20 mouse cellular contexts compared by ENCODE assay signal in the genomic region with DNA sequence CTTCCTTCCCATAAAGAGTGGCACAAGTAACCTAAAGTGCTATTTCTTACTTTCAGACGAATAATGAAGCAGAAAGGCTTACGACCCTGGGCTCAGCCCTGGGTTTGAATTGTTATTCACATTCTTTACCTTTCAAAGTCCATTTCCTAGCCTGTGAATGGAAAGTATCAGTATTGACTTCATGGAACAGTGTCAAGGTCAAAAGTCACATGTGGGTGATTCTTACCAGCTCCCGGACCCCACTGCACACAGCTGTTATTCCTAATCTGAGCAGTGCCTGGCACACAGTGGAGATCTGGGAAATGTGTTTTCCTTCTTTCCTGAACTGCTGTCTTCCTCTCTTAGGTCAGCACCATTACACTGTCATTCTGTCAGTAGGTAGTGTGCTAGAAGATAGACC.
DNase-seq lines count a peak whose midpoint lies in the region; ATAC-seq and TF ChIP-seq lines count a peak whose summit lies in the region.
"Had no signal": no experiment of that assay in that cellular context is flagged by ENCODE, and none has a peak within 500 bp of the region (broad histone marks: within the 10 kb centered on the region; RNA-seq: fewer than 3 reads in every experiment).

No protein-coding gene starts in this region.

- peak; percentile 66 for DNase-seq in kidney, adult 9 months
- DNase-seq in embryo, embryonic 10 days (ENCODE audit: low spot score): peak; percentile 48
- peak; percentile 33 for DNase-seq in embryonic facial prominence, embryonic 11.5 days (ENCODE audit: low spot score)
- peak; percentile 21 for DNase-seq in liver, postnatal 0 days
- no peak for DNase-seq in thymus, adult 2 months
- no peak for DNase-seq in left cerebral cortex, adult 8-10 months (ENCODE audit: low spot score in 2 of 2)
- DNase-seq in heart, adult 2 months: no peak
- DNase-seq: adrenal gland, postnatal 10 days; cerebellum, adult 11-12 months; cerebellum, postnatal 36 days; heart, postnatal 4 days; left cerebral cortex, postnatal 4 days; lung, adult 2 months; right cerebral cortex, postnatal 14 days; thymus, postnatal 36 days had no signal

- 63% methylated on average over 3 of the region's 3 CpGs for WGBS in kidney, embryonic 14.5 days
- WGBS in embryonic facial prominence, embryonic 11.5 days: 15% methylated on average over 3 of the region's 3 CpGs
- WGBS in liver, postnatal 0 days (ENCODE audit: insufficient replicate concordance): 44% methylated on average over 3 of the region's 3 CpGs
- 97% methylated on average over 3 of the region's 3 CpGs for WGBS in thymus, adult 2 months
- 29% methylated on average over 3 of the region's 3 CpGs for WGBS in heart, adult 2 months

- no peak overlapping the region for H3K27ac ChIP-seq in kidney, embryonic 14.5 days (ENCODE audit: low read depth, low read length)
- no peak overlapping the region for H3K27ac ChIP-seq in embryonic facial prominence, embryonic 11.5 days (replicated peaks; ENCODE audit: low read depth, low read length)
- H3K27ac ChIP-seq in liver, postnatal 0 days (ENCODE audit: low read depth): peak overlapping the region; percentile 87
- no peak overlapping the region for H3K27ac ChIP-seq in thymus, adult 2 months (ENCODE audit: control insufficient read depth, insufficient read depth, low read length)
- no peak overlapping the region for H3K27ac ChIP-seq in heart, adult 2 months
- H3K27ac ChIP-seq: embryonic facial prominence, embryonic 15.5 days; heart, embryonic 13.5 days; macrophage; midbrain, embryonic 12.5 days had no signal

- no peak for ATAC-seq in kidney, embryonic 14.5 days (ENCODE audit: low FRiP score, low TSS enrichment)
- ATAC-seq in embryonic facial prominence, embryonic 11.5 days (replicated peaks; ENCODE audit: insufficient number of reproducible peaks, low FRiP score, low TSS enrichment, low read depth): no peak
- peak; percentile 73 for ATAC-seq in liver, postnatal 0 days

- no peaks in the 10 kb centered on the region for H3K36me3 ChIP-seq in kidney, embryonic 14.5 days (ENCODE audit: control insufficient read depth, insufficient read depth, low read length)
- H3K36me3 ChIP-seq in embryonic facial prominence, embryonic 11.5 days (replicated peaks; ENCODE audit: control insufficient read depth, insufficient read depth, low read depth, low read length): no peaks in the 10 kb centered on the region
- H3K36me3 ChIP-seq in liver, postnatal 0 days (replicated peaks; ENCODE audit: insufficient read depth, low read length): no peaks in the 10 kb centered on the region
- H3K36me3 ChIP-seq in thymus, adult 2 months (ENCODE audit: control insufficient read depth, insufficient read depth, low read length): no peaks in the 10 kb centered on the region
- no peaks in the 10 kb centered on the region for H3K36me3 ChIP-seq in heart, adult 2 months (ENCODE audit: control insufficient read depth, insufficient read depth, low read length)
- H3K36me3 ChIP-seq: embryonic facial prominence, embryonic 15.5 days; heart, embryonic 13.5 days; midbrain, embryonic 12.5 days had no signal

- H3K4me3 ChIP-seq in kidney, embryonic 14.5 days (ENCODE audit: low read length): no peak overlapping the region
- no peak overlapping the region for H3K4me3 ChIP-seq in embryonic facial prominence, embryonic 11.5 days (ENCODE audit: low read depth, low read length)
- no peak overlapping the region for H3K4me3 ChIP-seq in liver, postnatal 0 days (ENCODE audit: low read depth, low read length)
- H3K4me3 ChIP-seq in thymus, adult 2 months (ENCODE audit: control insufficient read depth, insufficient read depth, low read length): no peak overlapping the region
- H3K4me3 ChIP-seq in heart, adult 2 months: no peak overlapping the region
- H3K4me3 ChIP-seq: embryonic facial prominence, embryonic 15.5 days; heart, embryonic 13.5 days; midbrain, embryonic 12.5 days had no signal

- no peaks in the 10 kb centered on the region for H3K27me3 ChIP-seq in kidney, embryonic 14.5 days (ENCODE audit: control insufficient read depth, insufficient read depth, low read length)
- no peaks in the 10 kb centered on the region for H3K27me3 ChIP-seq in embryonic facial prominence, embryonic 11.5 days (ENCODE audit: control insufficient read depth, insufficient read depth, low read length)
- no peaks in the 10 kb centered on the region for H3K27me3 ChIP-seq in liver, postnatal 0 days (ENCODE audit: insufficient read depth, low read length)
- no peaks in the 10 kb centered on the region for H3K27me3 ChIP-seq in thymus, adult 2 months (ENCODE audit: control insufficient read depth, insufficient read depth, low read length)
- H3K27me3 ChIP-seq in heart, adult 2 months (ENCODE audit: control insufficient read depth, insufficient read depth, low read length): no peaks in the 10 kb centered on the region
- H3K27me3 ChIP-seq: embryonic facial prominence, embryonic 15.5 days; heart, embryonic 13.5 days; midbrain, embryonic 12.5 days had no signal

- H3K9me3 ChIP-seq in kidney, embryonic 14.5 days (ENCODE audit: control insufficient read depth, low read length): no peaks in the 10 kb centered on the region
- no peaks in the 10 kb centered on the region for H3K9me3 ChIP-seq in embryonic facial prominence, embryonic 11.5 days (replicated peaks; ENCODE audit: control insufficient read depth, low read length)
- H3K9me3 ChIP-seq in liver, postnatal 0 days (ENCODE audit: low read length): no peaks in the 10 kb centered on the region
- H3K9me3 ChIP-seq: embryonic facial prominence, embryonic 15.5 days; heart, embryonic 13.5 days; midbrain, embryonic 12.5 days had no signal

- no peak overlapping the region for H3K9ac ChIP-seq in kidney, embryonic 14.5 days (ENCODE audit: low read depth, low read length)
- H3K9ac ChIP-seq in embryonic facial prominence, embryonic 11.5 days (replicated peaks; ENCODE audit: low read length): no peak overlapping the region
- H3K9ac ChIP-seq in liver, postnatal 0 days (replicated peaks): no peak overlapping the region
- H3K9ac ChIP-seq in heart, adult 2 months (ENCODE audit: low read depth, low read length): no peak overlapping the region
- H3K9ac ChIP-seq: embryonic facial prominence, embryonic 15.5 days; heart, embryonic 13.5 days; midbrain, embryonic 12.5 days had no signal

- no peak overlapping the region for H3K4me2 ChIP-seq in kidney, embryonic 14.5 days (replicated peaks; ENCODE audit: low read depth, low read length)
- no peak overlapping the region for H3K4me2 ChIP-seq in embryonic facial prominence, embryonic 11.5 days (ENCODE audit: low read depth, low read length)
- peak overlapping the region; percentile 53 for H3K4me2 ChIP-seq in liver, postnatal 0 days (ENCODE audit: low read depth, low read length)
- H3K4me2 ChIP-seq: embryonic facial prominence, embryonic 15.5 days; heart, embryonic 13.5 days; midbrain, embryonic 12.5 days had no signal

- H3K79me2 ChIP-seq in heart, adult 2 months (replicated peaks; ENCODE audit: control insufficient read depth, insufficient read depth, low read length): no peaks in the 10 kb centered on the region

- no peak for TF ChIP-seq CTCF in liver, postnatal 0 days (IDR thresholded peaks at IDR 0.05; ENCODE audit: low read depth)
- TF ChIP-seq CTCF in thymus, adult 2 months (IDR thresholded peaks at IDR 0.05; ENCODE audit: borderline replicate concordance, control insufficient read depth, extremely low read depth, insufficient read depth, low read length, poor library complexity): no peak
- no peak for TF ChIP-seq CTCF in heart, adult 2 months (IDR thresholded peaks at IDR 0.05)

- intact Hi-C loops in heart, adult 2 months (cut with DNase I): no loop called here

- no peak for TF ChIP-seq EP300 in liver, postnatal 0 days (IDR thresholded peaks at IDR 0.05; ENCODE audit: low read depth)
- TF ChIP-seq EP300 in heart, adult 2 months (IDR thresholded peaks at IDR 0.05; ENCODE audit: insufficient read depth, low read depth, low read length): no peak

- no peaks in the 10 kb centered on the region for H3K4me1 ChIP-seq in kidney, embryonic 14.5 days (ENCODE audit: control insufficient read depth, insufficient read depth, low read length)
- no peaks in the 10 kb centered on the region for H3K4me1 ChIP-seq in embryonic facial prominence, embryonic 11.5 days (ENCODE audit: control insufficient read depth, insufficient read depth, low read length)
- peaks cover 8% of the 10 kb centered on the region; the same call in 1 of the 2 replicates for H3K4me1 ChIP-seq in liver, postnatal 0 days (ENCODE audit: insufficient read depth)
- H3K4me1 ChIP-seq in thymus, adult 2 months (replicated peaks; ENCODE audit: control insufficient read depth, insufficient read depth, low read length): no peaks in the 10 kb centered on the region
- peaks cover 6% of the 10 kb centered on the region for H3K4me1 ChIP-seq in heart, adult 2 months (ENCODE audit: control insufficient read depth, insufficient read depth, low read length)
- H3K4me1 ChIP-seq: midbrain, embryonic 12.5 days had no signal

- TF ChIP-seq POLR2A in thymus, adult 2 months (IDR thresholded peaks at IDR 0.05; ENCODE audit: control insufficient read depth, extremely low read depth, insufficient read depth, low read length, poor library complexity): no peak
- TF ChIP-seq POLR2A in heart, adult 2 months (IDR thresholded peaks at IDR 0.05; ENCODE audit: insufficient read depth, low read depth, low read length): no peak

Comparison
In these comparisons a context has a peak if more than half of its experiments do, and no peak if none do; other contexts are left out.
1. DNase-seq: peak in kidney, adult 9 months (single experiment), embryo, embryonic 10 days (single experiment), embryonic facial prominence, embryonic 11.5 days (single experiment) and liver, postnatal 0 days (single experiment); none in thymus, adult 2 months (single experiment), left cerebral cortex, adult 8-10 months (0 of 2) and heart, adult 2 months (0 of 2).